Mouse (Mus musculus) ES-CJ7 (cell line): ENCODE data around the gene Tifab.

ENCODE experiments used
- DNase-seq: peaks from one replicate; pipeline ENCODE4 v3.0.0; 2011; ENCODE audit warnings: low read depth, low spot score

Gene Tifab

GRCm38 (mm10) chr13:56139167-56139751, 39.4 kb downstream of the Tifab start:
- no peak for DNase-seq

- no peak for DNase-seq
These were observed 42.5 kb downstream of the Tifab start, which contains the start of gene H2afy for GRCm38 (mm10) chr13:56136200-56136599. Gene H2afy (minus strand): TSS chr13:56136361.

DNA sequence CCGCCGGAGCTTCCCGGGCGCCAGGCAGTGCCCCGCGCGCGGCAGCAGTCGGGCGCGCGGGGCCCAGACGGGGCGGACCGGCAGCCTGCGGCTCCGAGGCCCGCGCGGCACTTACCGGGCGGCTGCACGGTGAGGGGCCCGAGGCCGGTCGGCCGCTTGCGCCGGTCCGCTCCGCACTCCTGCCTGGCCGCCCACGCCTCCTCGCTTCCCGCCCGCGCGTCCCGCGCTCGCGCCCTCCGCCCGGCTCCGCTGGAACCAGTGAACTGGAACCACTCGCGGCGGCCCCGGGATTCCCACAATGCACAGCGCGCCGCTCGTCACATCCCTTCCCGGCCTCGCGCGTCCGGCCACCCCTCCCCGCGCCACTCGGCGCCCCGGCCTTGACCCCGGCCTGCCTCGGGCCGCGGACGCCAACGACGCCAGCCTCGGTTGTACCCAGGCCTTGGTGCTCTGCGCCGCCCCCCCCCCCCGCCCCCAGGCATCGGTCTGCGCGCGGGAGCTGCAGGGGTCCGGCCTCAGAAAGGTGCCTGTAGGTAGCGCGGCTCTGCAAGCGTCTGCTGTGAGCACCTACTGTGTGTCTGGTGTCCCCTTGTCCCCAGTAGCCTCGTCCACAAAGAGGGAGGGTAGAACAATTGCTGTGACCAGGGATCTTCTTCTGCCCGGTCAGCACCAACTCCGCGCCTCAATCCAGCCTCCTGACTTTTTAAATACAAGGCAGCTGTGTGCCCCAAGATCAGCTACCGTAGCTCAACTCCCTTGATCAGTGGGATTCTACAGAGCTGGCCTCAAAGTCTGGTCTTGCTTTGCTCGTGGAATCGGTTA, 43.2 kb downstream of the Tifab start:
- peak; percentile 77 for DNase-seq

GRCm38 (mm10) chr13:56134631-56135181, 44.0 kb downstream of the Tifab start:
- DNase-seq, result no peak

- no peak for DNase-seq
These were observed 44.7 kb downstream of the Tifab start for GRCm38 (mm10) chr13:56134031-56134430.

DNA sequence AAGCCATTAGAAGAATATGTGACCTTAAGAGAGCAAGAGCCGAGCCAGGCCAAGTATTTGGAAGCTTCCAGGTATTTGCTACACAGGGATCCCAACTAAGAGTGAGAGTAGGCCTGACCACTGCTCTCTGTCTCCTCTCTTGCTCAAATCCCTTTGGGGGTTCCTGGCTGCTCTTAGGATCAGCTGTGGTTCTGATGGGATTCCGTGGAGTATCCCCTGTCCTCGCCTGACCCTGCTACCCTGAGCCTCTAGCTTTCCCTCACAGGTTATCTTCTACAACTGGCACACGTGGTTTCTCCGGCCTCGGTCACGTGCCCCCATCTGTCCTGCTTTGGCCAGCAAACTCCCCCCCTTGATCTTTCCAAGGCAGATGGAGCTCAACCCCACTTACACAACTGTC, 45.7 kb downstream of the Tifab start:
- no peak for DNase-seq

DNA sequence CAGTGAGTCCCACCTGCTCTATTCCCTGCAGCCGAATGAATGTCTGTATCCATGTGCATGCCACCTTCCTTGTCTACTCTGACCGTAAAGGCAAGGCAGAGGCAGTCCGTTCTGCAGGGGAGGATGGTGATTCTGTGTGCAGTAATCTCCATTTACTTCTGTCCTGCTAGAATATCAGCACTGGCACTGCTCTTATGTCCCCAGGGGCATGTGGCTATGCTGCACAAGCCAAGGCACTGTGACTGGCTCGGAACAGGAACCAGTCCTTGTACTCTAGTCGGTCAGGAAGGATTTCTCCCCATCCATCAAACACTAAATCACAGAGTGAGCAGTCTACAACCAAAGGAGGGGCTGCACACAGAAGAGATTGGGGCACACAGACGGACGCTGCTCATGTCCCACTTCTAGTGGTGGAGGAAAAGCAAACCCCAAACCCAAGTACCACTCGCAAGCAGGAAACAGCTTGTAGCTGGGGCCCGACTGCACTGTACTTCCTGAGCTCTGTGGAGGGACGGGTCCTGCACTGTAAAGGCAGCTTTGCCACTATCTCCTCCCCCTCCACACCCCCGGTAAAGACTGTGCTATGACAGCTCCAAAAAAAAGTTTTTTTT, 46.3 kb downstream of the Tifab start:
- no peak for DNase-seq

DNA sequence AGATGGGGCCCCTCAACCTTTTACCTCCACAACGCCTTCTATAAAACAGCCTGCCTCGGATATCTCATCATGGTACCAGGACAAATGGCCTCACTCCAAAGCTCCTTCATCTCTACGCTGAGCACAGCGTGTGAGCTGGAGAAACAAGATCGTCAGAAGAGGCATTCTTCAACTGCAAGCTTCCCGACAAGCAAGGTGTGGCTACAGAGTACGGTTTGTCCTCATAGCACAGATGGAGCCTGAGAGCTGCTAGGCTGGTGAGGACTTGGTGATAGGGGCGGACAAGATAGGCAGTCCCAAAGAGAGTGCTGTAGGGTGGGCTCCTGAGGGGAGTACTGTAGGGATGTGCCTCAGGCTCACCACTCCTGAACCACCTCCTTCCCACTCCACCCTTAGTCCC, 48.1 kb downstream of the Tifab start:
- no peak for DNase-seq

DNA sequence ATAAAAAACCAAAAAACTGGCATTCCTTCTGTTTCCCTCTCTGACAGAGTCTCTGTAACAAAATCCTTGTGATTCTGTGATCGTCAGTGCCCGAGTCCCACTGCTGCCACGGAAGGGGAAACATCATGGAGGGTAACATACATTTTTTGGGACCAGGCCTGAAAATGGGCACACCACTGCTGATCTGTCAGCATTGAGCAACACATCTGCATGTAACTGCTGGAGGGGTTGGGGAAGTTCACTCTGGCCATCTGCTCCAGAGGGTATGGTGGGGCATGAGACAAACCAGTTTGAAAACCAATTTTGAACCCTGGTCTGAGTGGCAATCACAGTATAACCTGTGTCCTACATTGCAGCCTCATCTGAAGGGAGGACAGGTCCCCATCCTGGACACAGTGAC, 49.1 kb downstream of the Tifab start:
- no peak for DNase-seq

- DNase-seq, result no peak
These were observed 49.7 kb downstream of the Tifab start for GRCm38 (mm10) chr13:56129014-56129413.

GRCm38 (mm10) chr13:56125632-56126031, 53.1 kb downstream of the Tifab start:
- DNase-seq, result no peak
